Mouse (Mus musculus): Measurements from ENCODE around the gene Mamdc4.

- TF ChIP-seq CTCF (IDR thresholded peaks at IDR 0.05) (no peak), POLR2A (IDR thresholded peaks at IDR 0.05; ENCODE audit: insufficient read depth, low read depth, low read length) (no peak), EP300 (IDR thresholded peaks at IDR 0.05; ENCODE audit: insufficient read depth, low read depth, low read length) (no peak)
Measured at GRCm38 (mm10) chr2:25565741-25566140, 8.9 kb downstream of the Mamdc4 start.
